Mouse (Mus musculus) right cerebral cortex, postnatal 14 days (tissue): ENCODE results near the gene Lamb3.
"Not testable (repeated sequence)": the region's sequence is repeated elsewhere in the genome, so short reads cannot be mapped to it uniquely, and the experiment has no call there.

Experiments
- DNase-seq: peaks from one replicate; pipeline ENCODE4 v3.0.0; 2022

The Lamb3 gene

GRCm38 (mm10) chr1:193251386-193251785 is 43.9 kb downstream of the Lamb3 start:
- no peak for DNase-seq

DNA sequence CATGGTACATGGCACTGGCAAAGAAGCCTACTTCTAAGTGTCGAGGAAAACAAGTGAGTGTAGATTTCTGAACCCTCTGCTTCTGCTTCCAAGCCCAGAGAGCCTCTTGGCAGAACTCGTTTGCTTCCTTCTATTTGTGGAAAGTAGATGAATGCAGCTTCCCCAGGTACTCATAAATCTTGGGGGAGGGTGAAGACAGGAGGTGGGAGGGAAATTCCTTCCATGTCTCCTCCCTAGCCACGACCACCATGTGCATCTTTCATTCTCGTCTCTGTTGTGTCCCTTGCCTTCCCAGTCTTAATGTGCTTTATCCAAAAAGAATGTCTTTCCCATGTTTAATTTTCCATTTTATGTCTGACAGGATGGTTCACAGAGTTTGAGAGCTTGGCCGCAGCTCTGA is 45.1 kb downstream of the Lamb3 start:
- DNase-seq, result no peak

DNA sequence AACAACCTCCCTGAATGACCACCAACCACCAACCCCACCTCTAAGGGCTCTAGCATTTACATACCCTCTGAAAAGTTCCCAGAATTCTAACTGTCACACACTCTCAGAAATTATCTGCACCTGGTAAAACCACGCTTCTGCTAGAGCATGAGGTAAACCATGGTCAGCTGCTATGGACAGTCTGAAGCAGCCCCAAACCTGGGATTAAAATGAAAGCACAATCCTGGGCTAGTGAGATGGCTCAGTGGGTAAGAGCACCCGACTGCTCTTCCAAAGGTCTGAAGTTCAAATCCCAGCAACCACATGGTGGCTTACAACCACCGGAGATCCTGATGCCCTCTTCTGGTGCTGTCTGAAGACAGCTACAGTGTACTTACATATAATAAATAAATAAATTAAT is 46.4 kb downstream of the Lamb3 start:
- DNase-seq, result not testable (repeated sequence)

DNA sequence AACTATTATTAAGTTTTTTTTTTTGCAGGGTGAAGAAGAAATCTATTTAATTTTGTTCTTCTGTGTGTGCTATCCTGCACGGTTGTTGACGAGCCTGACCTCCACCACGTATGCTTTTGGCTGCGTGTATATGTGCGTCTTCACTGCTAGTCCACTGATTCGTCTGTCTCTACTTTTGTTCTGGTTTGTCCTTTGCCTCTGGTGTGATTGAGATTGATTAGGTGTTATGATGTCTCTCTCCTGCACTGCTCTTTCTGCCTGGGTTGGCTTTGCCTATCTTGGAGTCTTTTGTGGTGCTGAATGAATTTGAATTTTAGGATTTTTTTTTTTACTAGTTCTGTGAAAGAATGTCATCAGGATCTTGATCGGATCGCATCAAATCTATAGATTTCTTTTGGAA is 47.5 kb downstream of the Lamb3 start:
- DNase-seq, result no peak

DNA sequence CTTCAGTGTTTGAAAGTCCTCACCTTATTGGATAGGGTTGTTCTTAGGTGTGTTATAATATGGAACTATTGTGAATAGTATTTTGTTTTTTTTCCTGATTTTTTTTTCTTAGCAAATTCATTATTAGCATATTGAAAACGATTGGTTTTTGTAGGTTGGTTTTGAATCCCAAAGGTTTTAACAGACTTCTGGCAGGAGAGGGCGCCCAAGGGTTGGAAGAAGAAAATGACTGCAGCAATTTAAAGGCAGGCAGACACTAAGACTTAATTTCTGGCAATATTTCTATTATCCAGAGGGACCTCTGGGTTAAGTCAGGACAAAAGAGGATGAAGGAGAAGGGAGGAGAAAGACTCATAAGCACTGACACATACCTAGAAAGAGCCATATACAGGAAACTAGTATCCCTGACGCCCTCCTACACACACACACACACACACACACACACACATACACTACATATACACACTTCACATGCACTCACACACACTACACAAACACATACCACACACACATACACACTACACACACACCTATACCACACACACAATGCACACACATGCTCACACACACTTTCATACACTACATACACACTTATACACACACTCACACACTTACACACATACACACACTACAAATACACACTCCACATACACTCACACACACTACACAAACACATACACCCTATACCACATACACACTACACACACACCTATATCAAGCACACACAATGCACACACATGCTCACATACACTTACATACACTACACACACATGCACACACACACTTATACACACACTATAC is 48.2 kb downstream of the Lamb3 start:
- DNase-seq, result peak; percentile 81

DNA sequence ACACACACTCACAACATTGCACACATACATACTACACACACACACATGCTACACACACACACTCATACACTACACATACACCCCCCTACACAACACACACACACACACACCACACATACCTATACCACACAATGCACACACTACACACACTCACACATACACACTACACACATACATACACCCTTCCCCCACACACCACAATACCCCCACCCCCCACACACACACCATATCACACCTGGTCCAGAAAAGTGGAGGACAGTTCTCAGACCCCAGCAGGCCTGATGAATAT is 48.7 kb downstream of the Lamb3 start:
- DNase-seq, result no peak

- DNase-seq, result no peak
Observed at GRCm38 (mm10) chr1:193256621-193257098, 49.2 kb downstream of the Lamb3 start.

GRCm38 (mm10) chr1:193259559-193259958 is 52.1 kb downstream of the Lamb3 start:
- DNase-seq, result no peak

GRCm38 (mm10) chr1:193261897-193262548 is 54.5 kb downstream of the Lamb3 start:
- DNase-seq, result no peak

GRCm38 (mm10) chr1:193263026-193263907 is 55.8 kb downstream of the Lamb3 start:
- no peak for DNase-seq

- DNase-seq, result no peak
Observed at GRCm38 (mm10) chr1:193263955-193264598, 56.6 kb downstream of the Lamb3 start, which contains the start of gene Hsd11b1. Hsd11b1 (minus strand) TSS chr1:193264075.

DNA sequence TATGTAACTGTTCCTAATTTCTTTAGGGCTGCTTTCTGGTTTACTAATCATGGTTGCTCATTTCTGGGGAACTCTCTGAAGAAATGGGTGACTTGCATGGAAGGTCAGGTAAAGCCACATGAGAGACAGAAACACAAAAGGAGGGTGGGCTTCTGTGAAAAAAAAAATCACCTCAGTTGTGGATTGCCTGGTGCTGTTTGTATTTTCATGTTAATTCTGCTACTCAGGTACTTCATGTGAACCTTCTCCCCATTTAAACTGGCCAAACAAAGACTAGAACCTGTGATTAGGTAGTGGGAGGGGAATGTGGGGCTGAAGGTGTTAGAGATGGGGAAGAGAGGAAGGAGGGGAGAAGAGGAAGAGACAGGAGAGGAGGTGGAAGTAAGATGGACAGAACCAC is 58.2 kb downstream of the Lamb3 start:
- DNase-seq, result no peak

DNA sequence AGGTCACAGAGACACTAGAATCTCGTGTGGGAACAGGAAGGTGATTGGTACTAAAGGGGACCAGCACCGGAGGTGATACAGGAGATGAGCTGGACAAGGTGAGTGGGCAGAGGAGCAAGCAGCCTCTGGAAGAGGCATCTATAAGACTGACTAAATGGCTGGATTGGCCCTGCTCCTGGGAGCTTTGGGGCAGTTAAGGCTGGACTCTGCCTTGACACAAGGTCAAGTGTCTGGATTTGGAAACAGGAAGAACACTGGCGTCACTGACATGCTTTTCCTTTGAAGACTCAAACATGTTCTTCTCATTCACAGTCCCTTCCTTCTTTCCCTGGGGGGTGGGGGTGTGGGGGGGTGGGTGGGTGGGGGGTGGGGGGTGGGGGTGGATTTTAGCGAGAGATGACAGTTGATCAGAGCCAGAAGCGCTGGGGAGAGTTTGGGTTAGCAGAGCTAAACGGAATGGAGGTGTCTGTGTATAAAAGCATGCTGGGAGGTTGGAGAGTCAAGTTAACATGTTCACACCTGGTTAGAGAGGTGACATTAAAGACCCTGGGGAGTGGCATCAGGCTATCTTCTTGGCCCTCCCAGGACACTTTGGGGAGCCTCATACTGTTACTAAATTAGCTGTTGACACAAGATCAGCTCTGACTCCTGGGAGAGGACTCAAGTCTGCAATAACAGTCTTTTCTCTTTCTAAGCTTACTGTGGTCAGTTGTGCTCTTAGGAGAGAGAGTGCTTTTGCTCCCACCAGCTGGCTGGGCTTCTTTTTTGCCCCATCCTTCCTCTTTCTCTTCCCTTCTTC is 63.7 kb downstream of the Lamb3 start:
- no peak for DNase-seq

GRCm38 (mm10) chr1:193272137-193272915 is 64.8 kb downstream of the Lamb3 start:
- peak; percentile 30 for DNase-seq

- DNase-seq, result peak; percentile 46
Observed at GRCm38 (mm10) chr1:193272916-193273601, 65.6 kb downstream of the Lamb3 start, which contains the start of gene G0s2. G0s2 (minus strand) TSS chr1:193273217.

GRCm38 (mm10) chr1:193274407-193275071 is 67.0 kb downstream of the Lamb3 start:
- DNase-seq, result no peak

- DNase-seq, result no peak
Observed at GRCm38 (mm10) chr1:193278414-193279045, 71.0 kb downstream of the Lamb3 start.

- no peak for DNase-seq
Observed at GRCm38 (mm10) chr1:193279492-193279891, 72.0 kb downstream of the Lamb3 start.

- no peak for DNase-seq
Observed at GRCm38 (mm10) chr1:193281344-193281743, 73.8 kb downstream of the Lamb3 start.
